Mouse (Mus musculus) midbrain, embryonic 13.5 days (tissue): Measurements from ENCODE around the gene Pik3r6. TPM values are rescaled to one million over a fixed set of nuclear protein-coding genes. Genes with fewer than 3 reads are reported as not detected.

Source experiments
- ATAC-seq: fragments of 200-750 bp; cut with Nextera tagmentation; 2 replicates; pipeline ENCODE4 v1.8.0; 2017; ENCODE audit warnings: mild to moderate bottlenecking, moderate TSS enrichment, moderate library complexity
- H3K27ac ChIP-seq: fragments of 300-500 bp; sonication (generic); 2 replicates; pipeline ENCODE4 v1.5.1; 2015; ENCODE audit warnings: inconsistent platforms, mild to moderate bottlenecking, moderate library complexity
- H3K27me3 ChIP-seq: fragments of 300-500 bp; sonication (generic); 2 replicates; pipeline ENCODE4 v1.6.1; 2015; ENCODE audit warnings: mild to moderate bottlenecking, inconsistent platforms
- H3K36me3 ChIP-seq: fragments of 300-500 bp; sonication (generic); 2 replicates; pipeline ENCODE4 v1.6.1; 2015; ENCODE audit warnings: mild to moderate bottlenecking, inconsistent platforms
- H3K4me1 ChIP-seq: fragments of 300-500 bp; sonication (generic); replicated peaks from 2 replicates; pipeline ENCODE4 v1.6.1; 2015; ENCODE audit warnings: inconsistent platforms
- H3K4me2 ChIP-seq: fragments of 300-500 bp; sonication (generic); replicated peaks from 2 replicates; pipeline ENCODE4 v1.6.1; 2015; ENCODE audit warnings: moderate library complexity, mild to moderate bottlenecking, inconsistent platforms
- H3K4me3 ChIP-seq: fragments of 300-500 bp; sonication (generic); replicated peaks from 2 replicates; pipeline ENCODE4 v1.5.1; 2015; ENCODE audit warnings: mild to moderate bottlenecking, inconsistent platforms
- H3K9ac ChIP-seq: fragments of 300-500 bp; sonication (generic); replicated peaks from 2 replicates; pipeline ENCODE4 v1.6.1; 2015; ENCODE audit warnings: mild to moderate bottlenecking, inconsistent platforms
- H3K9me3 ChIP-seq: fragments of 300-500 bp; sonication (generic); 2 replicates; pipeline ENCODE4 v1.6.1; 2016; ENCODE audit warnings: mild to moderate bottlenecking, inconsistent platforms
- WGBS: fragments of 180-500 bp; shearing (Covaris S2); methylation state at CpG from one replicate; pipeline ENCODE4 v1.1.7; 2015; 5-methylcytosine and 5-hydroxymethylcytosine counted together
- polyA plus RNA-seq: library from polyadenylated mRNA; unstranded; fragments of >200 nt; fragmentation: Nextera tagmentation; extraction: Ambion mirVana; gene quantifications from 2 replicates; pipeline ENCODE4 v1.2.1, GENCODE M21; 2015

Pik3r6 gene
- polyA plus RNA-seq, 1 experiment from 2014 or later, result 2.0 TPM

- WGBS, result 37% methylated on average over 2 of the region's 2 CpGs
- H3K4me3 ChIP-seq, result no peak overlapping the region
- peaks cover 3% of the 10 kb centered on the region; the same call in 1 of the 2 replicates for H3K27me3 ChIP-seq
- H3K9me3 ChIP-seq, result no peaks in the 10 kb centered on the region
- H3K27ac ChIP-seq, result no peak overlapping the region
- H3K9ac ChIP-seq, result no peak overlapping the region
- ATAC-seq, result no peak
- H3K4me2 ChIP-seq, result no peak overlapping the region
- 0 out of 2 replicates have a peak, but pooled peaks cover 5% of the 10 kb centered on the region for H3K4me1 ChIP-seq
- no peaks in the 10 kb centered on the region for H3K36me3 ChIP-seq
Observed at GRCm38 (mm10) chr11:68489236-68489635, 13.6 kb upstream of the Pik3r6 start.

GRCm38 (mm10) chr11:68492592-68492991 is 10.2 kb upstream of the Pik3r6 start:
- no peak for ATAC-seq
- WGBS, result 89% methylated on average over 11 of the region's 11 CpGs

GRCm38 (mm10) chr11:68493760-68494159 is 9.1 kb upstream of the Pik3r6 start:
- Histone ChIP-seq H3K9me3 (no peaks in the 10 kb centered on the region), H3K4me3 (no peak overlapping the region)
- no peak for ATAC-seq

More at GRCm38 (mm10) chr11:68492592-68492991, 10.2 kb upstream of the Pik3r6 start:
- Histone ChIP-seq H3K36me3 (no peaks in the 10 kb centered on the region), H3K27me3 (no peaks in the 10 kb centered on the region), H3K4me3 (no peak overlapping the region), H3K9ac (no peak overlapping the region), H3K4me1 (0 out of 2 replicates have a peak, but pooled peaks cover 5% of the 10 kb centered on the region), H3K4me2 (no peak overlapping the region), H3K9me3 (no peaks in the 10 kb centered on the region), H3K27ac (no peak overlapping the region)

GRCm38 (mm10) chr11:68497081-68497480 is 5.7 kb upstream of the Pik3r6 start:
- H3K9ac ChIP-seq, result no peak overlapping the region
- WGBS, result 83% methylated on average over 6 of the region's 6 CpGs
- no peak for ATAC-seq

More at GRCm38 (mm10) chr11:68493760-68494159, 9.1 kb upstream of the Pik3r6 start:
- H3K27me3 ChIP-seq, result no peaks in the 10 kb centered on the region
- no peak overlapping the region for H3K9ac ChIP-seq
- H3K36me3 ChIP-seq, result no peaks in the 10 kb centered on the region
- H3K4me1 ChIP-seq, result 0 out of 2 replicates have a peak, but pooled peaks cover 5% of the 10 kb centered on the region
- H3K4me2 ChIP-seq, result no peak overlapping the region
- no peak overlapping the region for H3K27ac ChIP-seq
- WGBS, result 84% methylated on average over 5 of the region's 5 CpGs

GRCm38 (mm10) chr11:68498517-68498916 is 4.3 kb upstream of the Pik3r6 start:
- Histone ChIP-seq H3K4me3 (no peak overlapping the region), H3K9ac (no peak overlapping the region), H3K4me1 (no peaks in the 10 kb centered on the region), H3K36me3 (no peaks in the 10 kb centered on the region), H3K27me3 (no peaks in the 10 kb centered on the region), H3K27ac (no peak overlapping the region), H3K4me2 (no peak overlapping the region), H3K9me3 (no peaks in the 10 kb centered on the region)
- ATAC-seq, result no peak
- 92% methylated on average over 11 of the region's 11 CpGs for WGBS

More at GRCm38 (mm10) chr11:68497081-68497480, 5.7 kb upstream of the Pik3r6 start:
- H3K4me2 ChIP-seq, result no peak overlapping the region
- no peaks in the 10 kb centered on the region for H3K9me3 ChIP-seq
- no peaks in the 10 kb centered on the region for H3K4me1 ChIP-seq
- no peaks in the 10 kb centered on the region for H3K36me3 ChIP-seq
- H3K27me3 ChIP-seq, result no peaks in the 10 kb centered on the region
- no peak overlapping the region for H3K27ac ChIP-seq
- H3K4me3 ChIP-seq, result no peak overlapping the region

GRCm38 (mm10) chr11:68498999-68499699 is 3.7 kb upstream of the Pik3r6 start:
- Histone ChIP-seq H3K4me2 (no peak overlapping the region), H3K9ac (no peak overlapping the region), H3K4me1 (no peaks in the 10 kb centered on the region), H3K36me3 (no peaks in the 10 kb centered on the region), H3K27me3 (no peaks in the 10 kb centered on the region), H3K9me3 (no peaks in the 10 kb centered on the region), H3K4me3 (no peak overlapping the region), H3K27ac (no peak overlapping the region)
- no peak for ATAC-seq
- 73% methylated on average over 7 of the region's 8 CpGs for WGBS

- Histone ChIP-seq H3K9me3 (no peaks in the 10 kb centered on the region), H3K36me3 (no peaks in the 10 kb centered on the region), H3K4me3 (no peak overlapping the region), H3K4me2 (no peak overlapping the region), H3K27ac (no peak overlapping the region), H3K9ac (no peak overlapping the region), H3K27me3 (no peaks in the 10 kb centered on the region), H3K4me1 (no peaks in the 10 kb centered on the region)
- 0 out of 2 replicates have a peak, but pooled peaks have one; percentile 27 for ATAC-seq
- WGBS, result 73% methylated on average over 14 of the region's 14 CpGs
Observed at GRCm38 (mm10) chr11:68500949-68501350, 1.9 kb upstream of the Pik3r6 start.

GRCm38 (mm10) chr11:68502408-68502807 is 411 bp upstream of the Pik3r6 start:
- no peak overlapping the region for H3K27ac ChIP-seq
- H3K9me3 ChIP-seq, result no peaks in the 10 kb centered on the region
- H3K4me3 ChIP-seq, result no peak overlapping the region
- no peaks in the 10 kb centered on the region for H3K36me3 ChIP-seq
- no peak overlapping the region for H3K4me2 ChIP-seq
- WGBS, result 80% methylated on average over 2 of the region's 2 CpGs
- H3K4me1 ChIP-seq, result no peaks in the 10 kb centered on the region
- no peak for ATAC-seq
- no peaks in the 10 kb centered on the region for H3K27me3 ChIP-seq
- H3K9ac ChIP-seq, result no peak overlapping the region

GRCm38 (mm10) chr11:68504913-68505312 is 2.1 kb downstream of the Pik3r6 start:
- 90% methylated on average over 11 of the region's 11 CpGs for WGBS
- Histone ChIP-seq H3K4me1 (no peaks in the 10 kb centered on the region), H3K36me3 (no peaks in the 10 kb centered on the region), H3K4me2 (no peak overlapping the region), H3K4me3 (no peak overlapping the region), H3K9ac (no peak overlapping the region), H3K27me3 (no peaks in the 10 kb centered on the region), H3K27ac (no peak overlapping the region), H3K9me3 (no peaks in the 10 kb centered on the region)
- ATAC-seq, result no peak

- Histone ChIP-seq H3K4me3 (no peak overlapping the region), H3K27me3 (no peaks in the 10 kb centered on the region), H3K4me1 (no peaks in the 10 kb centered on the region), H3K9me3 (no peaks in the 10 kb centered on the region), H3K27ac (no peak overlapping the region), H3K36me3 (no peaks in the 10 kb centered on the region), H3K9ac (no peak overlapping the region), H3K4me2 (no peak overlapping the region)
- 93% methylated on average over 7 of the region's 7 CpGs for WGBS
- no peak for ATAC-seq
Observed at GRCm38 (mm10) chr11:68507246-68507645, 4.4 kb downstream of the Pik3r6 start.

GRCm38 (mm10) chr11:68508619-68509018 is 5.8 kb downstream of the Pik3r6 start:
- Histone ChIP-seq H3K27ac (no peak overlapping the region), H3K4me1 (no peaks in the 10 kb centered on the region), H3K4me3 (no peak overlapping the region), H3K27me3 (no peaks in the 10 kb centered on the region), H3K9me3 (no peaks in the 10 kb centered on the region), H3K4me2 (no peak overlapping the region), H3K9ac (no peak overlapping the region), H3K36me3 (no peaks in the 10 kb centered on the region)
- no peak for ATAC-seq
- WGBS, result 76% methylated on average over 5 of the region's 5 CpGs

GRCm38 (mm10) chr11:68509194-68509593 is 6.4 kb downstream of the Pik3r6 start:
- Histone ChIP-seq H3K4me1 (no peaks in the 10 kb centered on the region), H3K9me3 (no peaks in the 10 kb centered on the region), H3K36me3 (no peaks in the 10 kb centered on the region), H3K4me2 (no peak overlapping the region), H3K4me3 (no peak overlapping the region), H3K27me3 (no peaks in the 10 kb centered on the region), H3K27ac (no peak overlapping the region), H3K9ac (no peak overlapping the region)
- WGBS, result 67% methylated on average over 2 of the region's 2 CpGs
- ATAC-seq, result no peak

GRCm38 (mm10) chr11:68513969-68514368 is 11.2 kb downstream of the Pik3r6 start:
- no peaks in the 10 kb centered on the region for H3K27me3 ChIP-seq
- H3K9ac ChIP-seq, result no peak overlapping the region
- H3K27ac ChIP-seq, result no peak overlapping the region
- H3K36me3 ChIP-seq, result no peaks in the 10 kb centered on the region
- no peak overlapping the region for H3K4me3 ChIP-seq
- no peak for ATAC-seq
- no peak overlapping the region for H3K4me2 ChIP-seq
- WGBS, result 48% methylated on average over 3 of the region's 3 CpGs
- no peaks in the 10 kb centered on the region for H3K4me1 ChIP-seq
- H3K9me3 ChIP-seq, result peaks cover under 1% of the 10 kb centered on the region; the same call in 1 of the 2 replicates
